Mouse (Mus musculus): ENCODE results near the gene Etfbkmt. TPM values are rescaled to one million over a fixed set of nuclear protein-coding genes. Genes with fewer than 3 reads are reported as not detected.
"Not testable (repeated sequence)": the region's sequence is repeated elsewhere in the genome, so short reads cannot be mapped to it uniquely, and the experiment has no call there.

The Etfbkmt gene
- polyA plus RNA-seq, 1 experiment from 2014 or later, result 13.6 TPM

GRCm38 (mm10) chr6:149103451-149103850 is 36.2 kb upstream of the Etfbkmt start:
- ATAC-seq (ENCODE audit: extremely low read depth, insufficient number of reproducible peaks, low FRiP score, low TSS enrichment), result no peak
- H3K4me2 ChIP-seq, result no peak overlapping the region

DNA sequence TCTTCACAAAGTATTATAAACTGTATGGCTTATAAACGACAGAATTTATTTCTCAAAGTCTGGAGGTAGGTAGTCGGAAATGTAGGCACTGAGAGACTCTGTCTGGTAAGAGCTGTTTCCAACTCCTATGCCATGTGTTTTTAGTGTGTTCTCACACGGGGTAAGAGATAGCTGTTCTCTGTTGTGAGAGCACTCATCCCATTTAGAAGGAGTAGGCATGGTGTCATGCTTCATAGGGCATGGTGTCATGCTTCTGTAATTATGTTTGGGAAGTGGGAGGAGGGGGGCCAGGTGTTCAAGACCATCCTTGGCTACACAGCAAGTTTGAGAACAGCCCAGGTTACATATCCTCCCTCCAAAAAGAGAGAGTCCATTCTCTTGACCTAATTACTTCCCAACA is 32.0 kb upstream of the Etfbkmt start:
- Histone ChIP-seq H3K4me2 (no peak overlapping the region), H3K4me1 (no peaks in the 10 kb centered on the region), H3K36me3 (no peaks in the 10 kb centered on the region), H3K27me3 (replicated peaks) (no peaks in the 10 kb centered on the region), H3K9ac (no peak overlapping the region), H3K4me3 (no peak overlapping the region), H3K9me3 (no peaks in the 10 kb centered on the region), H3K27ac (replicated peaks) (no peak overlapping the region)
- 62% methylated on average over 3 of the region's 3 CpGs for WGBS
- ATAC-seq (ENCODE audit: extremely low read depth, insufficient number of reproducible peaks, low FRiP score, low TSS enrichment), result no peak

More at GRCm38 (mm10) chr6:149103451-149103850, 36.2 kb upstream of the Etfbkmt start:
- 71% methylated on average over 1 of the region's 1 CpGs for WGBS
- H3K4me3 ChIP-seq, result no peak overlapping the region
- H3K27ac ChIP-seq (replicated peaks), result no peak overlapping the region
- no peaks in the 10 kb centered on the region for H3K36me3 ChIP-seq
- H3K27me3 ChIP-seq (replicated peaks), result no peaks in the 10 kb centered on the region; the same call in 1 of the 2 replicates
- H3K9ac ChIP-seq, result no peak overlapping the region
- no peaks in the 10 kb centered on the region for H3K9me3 ChIP-seq
- H3K4me1 ChIP-seq, result peaks cover 8% of the 10 kb centered on the region

GRCm38 (mm10) chr6:149108909-149109308 is 30.7 kb upstream of the Etfbkmt start:
- Histone ChIP-seq H3K4me1 (no peaks in the 10 kb centered on the region), H3K4me3 (no peak overlapping the region), H3K4me2 (no peak overlapping the region), H3K9ac (no peak overlapping the region), H3K9me3 (no peaks in the 10 kb centered on the region), H3K27ac (replicated peaks) (no peak overlapping the region), H3K27me3 (replicated peaks) (no peaks in the 10 kb centered on the region), H3K36me3 (no peaks in the 10 kb centered on the region)
- no peak for ATAC-seq (ENCODE audit: extremely low read depth, insufficient number of reproducible peaks, low FRiP score, low TSS enrichment)
- WGBS, result 54% methylated on average over 2 of the region's 2 CpGs

DNA sequence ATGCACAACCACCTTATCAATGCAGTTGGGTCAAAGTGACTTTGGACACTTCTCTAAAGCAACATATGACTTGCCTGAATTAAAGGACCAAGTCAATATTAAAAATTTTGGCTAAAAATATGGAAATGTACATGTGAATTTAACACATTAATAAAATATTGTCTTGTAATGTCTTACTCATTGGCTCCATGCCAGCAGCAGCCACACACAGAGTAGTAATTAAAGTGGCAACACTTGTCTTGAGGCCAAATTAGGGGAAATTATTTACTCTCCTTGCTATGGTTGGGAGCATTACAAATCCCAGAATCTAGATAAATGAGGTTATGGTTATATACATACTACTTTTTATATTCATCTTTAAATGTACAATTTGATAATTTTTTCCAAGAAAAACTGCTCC is 22.7 kb upstream of the Etfbkmt start:
- H3K4me1 ChIP-seq, result peaks cover 7% of the 10 kb centered on the region
- H3K4me2 ChIP-seq, result no peak overlapping the region
- no peak overlapping the region for H3K4me3 ChIP-seq
- H3K9me3 ChIP-seq, result no peaks in the 10 kb centered on the region
- no peak overlapping the region for H3K9ac ChIP-seq
- H3K27ac ChIP-seq (replicated peaks), result no peak overlapping the region
- H3K36me3 ChIP-seq, result no peaks in the 10 kb centered on the region
- no peak for ATAC-seq (ENCODE audit: extremely low read depth, insufficient number of reproducible peaks, low FRiP score, low TSS enrichment)
- no peaks in the 10 kb centered on the region for H3K27me3 ChIP-seq (replicated peaks)

DNA sequence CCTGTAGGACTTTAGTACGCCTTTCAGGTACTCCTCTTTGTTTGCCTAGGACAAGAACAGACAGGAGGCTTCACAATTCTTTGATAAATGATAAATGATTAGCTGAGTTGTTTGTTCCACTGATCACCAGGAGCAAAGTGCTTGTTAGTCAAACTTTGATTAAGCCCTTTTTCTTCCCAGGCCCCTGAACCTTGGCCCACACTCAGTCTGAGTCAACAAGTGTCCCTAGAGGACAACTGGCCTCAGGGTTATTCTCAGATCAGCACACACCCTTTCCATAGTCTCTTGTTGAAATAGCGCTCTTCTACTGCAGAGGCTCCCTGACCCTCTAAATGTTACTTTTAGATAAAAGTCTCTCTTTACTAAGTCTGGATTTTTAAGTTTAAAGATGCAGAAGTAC is 20.7 kb upstream of the Etfbkmt start:
- WGBS, result 46% methylated on average over 2 of the region's 2 CpGs
- no peak overlapping the region for H3K4me3 ChIP-seq
- no peaks in the 10 kb centered on the region for H3K9me3 ChIP-seq
- no peak for ATAC-seq (ENCODE audit: extremely low read depth, insufficient number of reproducible peaks, low FRiP score, low TSS enrichment)
- H3K4me1 ChIP-seq, result peaks cover 7% of the 10 kb centered on the region
- H3K27me3 ChIP-seq (replicated peaks), result no peaks in the 10 kb centered on the region
- H3K9ac ChIP-seq, result no peak overlapping the region
- H3K27ac ChIP-seq (replicated peaks), result no peak overlapping the region
- no peak overlapping the region for H3K4me2 ChIP-seq
- no peaks in the 10 kb centered on the region for H3K36me3 ChIP-seq

- no peak overlapping the region for H3K4me2 ChIP-seq
- no peak overlapping the region for H3K4me3 ChIP-seq
- peaks cover 7% of the 10 kb centered on the region for H3K4me1 ChIP-seq
- H3K9ac ChIP-seq, result no peak overlapping the region
- ATAC-seq (ENCODE audit: extremely low read depth, insufficient number of reproducible peaks, low FRiP score, low TSS enrichment), result no peak
- no peaks in the 10 kb centered on the region for H3K9me3 ChIP-seq
- no peaks in the 10 kb centered on the region for H3K36me3 ChIP-seq
- no peak overlapping the region for H3K27ac ChIP-seq (replicated peaks)
- H3K27me3 ChIP-seq (replicated peaks), result no peaks in the 10 kb centered on the region
- WGBS, result 44% methylated on average over 2 of the region's 2 CpGs
These were observed 19.8 kb upstream of the Etfbkmt start for GRCm38 (mm10) chr6:149119853-149120252.

DNA sequence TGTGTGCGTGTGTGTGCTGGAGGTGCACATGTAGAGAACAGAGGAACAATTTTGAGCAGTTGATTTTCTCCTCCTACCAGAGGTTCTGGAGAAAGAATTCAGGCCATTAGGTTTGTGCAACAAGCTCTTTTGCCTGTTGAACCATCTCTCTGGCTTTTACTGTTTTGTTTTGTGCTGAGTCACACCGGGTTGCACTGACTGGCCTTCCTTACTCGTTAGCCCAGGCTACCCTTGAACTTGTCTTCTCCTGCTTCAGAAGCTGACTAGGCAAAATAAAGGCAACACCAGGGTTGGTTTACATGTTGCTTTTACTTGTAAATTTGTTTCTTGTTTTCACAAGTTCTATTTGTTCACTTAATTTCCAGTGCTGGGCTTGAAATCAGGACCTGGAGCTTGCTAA is 16.6 kb upstream of the Etfbkmt start:
- WGBS, result 84% methylated on average over 3 of the region's 3 CpGs

DNA sequence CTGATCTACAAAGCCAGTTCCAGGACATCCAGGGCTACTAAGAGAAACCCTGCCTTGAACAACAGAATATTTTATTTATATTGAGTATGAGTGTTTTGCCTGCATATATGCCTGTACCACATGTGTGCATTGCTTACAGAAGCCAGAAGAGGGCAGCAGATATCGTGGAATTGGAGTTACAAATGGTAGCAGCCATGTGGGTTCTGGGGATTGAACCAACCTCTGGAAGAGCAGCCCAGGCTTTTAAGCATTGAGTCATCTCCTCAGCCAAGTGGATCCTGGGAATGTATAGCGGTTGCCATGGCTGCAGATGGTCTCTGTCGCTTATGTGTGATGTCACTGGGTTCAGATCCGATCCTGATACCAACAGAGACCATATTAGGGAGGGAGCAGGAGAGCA is 13.0 kb upstream of the Etfbkmt start:
- no peak overlapping the region for H3K9ac ChIP-seq
- no peaks in the 10 kb centered on the region for H3K36me3 ChIP-seq
- no peak overlapping the region for H3K4me2 ChIP-seq
- H3K9me3 ChIP-seq, result no peaks in the 10 kb centered on the region
- no peaks in the 10 kb centered on the region for H3K27me3 ChIP-seq (replicated peaks)
- H3K27ac ChIP-seq (replicated peaks), result no peak overlapping the region
- H3K4me3 ChIP-seq, result no peak overlapping the region
- no peak for ATAC-seq (ENCODE audit: extremely low read depth, insufficient number of reproducible peaks, low FRiP score, low TSS enrichment)
- WGBS, result 61% methylated on average over 4 of the region's 4 CpGs
- no peaks in the 10 kb centered on the region for H3K4me1 ChIP-seq

More for the DNA sequence above, 16.6 kb upstream of the Etfbkmt start:
- no peak overlapping the region for H3K4me3 ChIP-seq
- no peaks in the 10 kb centered on the region for H3K9me3 ChIP-seq
- H3K9ac ChIP-seq, result no peak overlapping the region
- no peaks in the 10 kb centered on the region for H3K36me3 ChIP-seq
- H3K27me3 ChIP-seq (replicated peaks), result no peaks in the 10 kb centered on the region
- H3K4me1 ChIP-seq, result peaks cover 7% of the 10 kb centered on the region
- no peak for ATAC-seq (ENCODE audit: extremely low read depth, insufficient number of reproducible peaks, low FRiP score, low TSS enrichment)
- no peak overlapping the region for H3K27ac ChIP-seq (replicated peaks)
- H3K4me2 ChIP-seq, result no peak overlapping the region

DNA sequence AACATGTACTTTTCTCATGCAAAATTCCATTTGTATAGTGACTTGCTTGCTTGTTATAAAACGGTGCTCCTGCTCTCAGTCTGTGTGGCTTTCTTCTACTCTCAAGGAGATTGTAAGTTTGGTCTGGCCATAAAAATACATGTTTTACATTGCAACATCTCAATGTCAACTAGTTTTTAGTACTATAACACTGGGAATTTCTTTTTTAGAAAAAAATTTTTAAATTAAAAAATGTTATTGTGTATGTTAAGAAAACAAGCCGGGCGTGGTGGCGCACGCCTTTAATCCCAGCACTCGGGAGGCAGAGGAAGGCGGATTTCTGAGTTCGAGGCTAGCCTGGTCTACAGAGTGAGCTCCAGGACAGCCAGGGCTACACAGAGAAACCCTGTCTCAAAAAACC is 9.8 kb upstream of the Etfbkmt start, which contains the start of gene Gm10203:
Gene Gm10203 (plus strand): TSS at position 301 of the 400 bp plus-strand sequence.
- 81% methylated on average over 8 of the region's 8 CpGs for WGBS
- not testable (repeated sequence) for H3K9ac ChIP-seq; H3K4me2 ChIP-seq; ATAC-seq (ENCODE audit: extremely low read depth, insufficient number of reproducible peaks, low FRiP score, low TSS enrichment); H3K27ac ChIP-seq (replicated peaks); H3K36me3 ChIP-seq; H3K4me3 ChIP-seq; H3K9me3 ChIP-seq; H3K27me3 ChIP-seq (replicated peaks)
- H3K4me1 ChIP-seq, result peaks cover 15% of the 10 kb centered on the region

- H3K4me2 ChIP-seq, result no peak overlapping the region
- H3K9me3 ChIP-seq, result no peaks in the 10 kb centered on the region
- no peak overlapping the region for H3K4me3 ChIP-seq
- no peak overlapping the region for H3K9ac ChIP-seq
- 32% methylated on average over 3 of the region's 3 CpGs for WGBS
- no peaks in the 10 kb centered on the region for H3K36me3 ChIP-seq
- H3K27ac ChIP-seq (replicated peaks), result no peak overlapping the region
- ATAC-seq (ENCODE audit: extremely low read depth, insufficient number of reproducible peaks, low FRiP score, low TSS enrichment), result no peak
- peaks cover 25% of the 10 kb centered on the region for H3K4me1 ChIP-seq
- no peaks in the 10 kb centered on the region for H3K27me3 ChIP-seq (replicated peaks)
These were observed 8.5 kb upstream of the Etfbkmt start for GRCm38 (mm10) chr6:149131111-149131510.

DNA sequence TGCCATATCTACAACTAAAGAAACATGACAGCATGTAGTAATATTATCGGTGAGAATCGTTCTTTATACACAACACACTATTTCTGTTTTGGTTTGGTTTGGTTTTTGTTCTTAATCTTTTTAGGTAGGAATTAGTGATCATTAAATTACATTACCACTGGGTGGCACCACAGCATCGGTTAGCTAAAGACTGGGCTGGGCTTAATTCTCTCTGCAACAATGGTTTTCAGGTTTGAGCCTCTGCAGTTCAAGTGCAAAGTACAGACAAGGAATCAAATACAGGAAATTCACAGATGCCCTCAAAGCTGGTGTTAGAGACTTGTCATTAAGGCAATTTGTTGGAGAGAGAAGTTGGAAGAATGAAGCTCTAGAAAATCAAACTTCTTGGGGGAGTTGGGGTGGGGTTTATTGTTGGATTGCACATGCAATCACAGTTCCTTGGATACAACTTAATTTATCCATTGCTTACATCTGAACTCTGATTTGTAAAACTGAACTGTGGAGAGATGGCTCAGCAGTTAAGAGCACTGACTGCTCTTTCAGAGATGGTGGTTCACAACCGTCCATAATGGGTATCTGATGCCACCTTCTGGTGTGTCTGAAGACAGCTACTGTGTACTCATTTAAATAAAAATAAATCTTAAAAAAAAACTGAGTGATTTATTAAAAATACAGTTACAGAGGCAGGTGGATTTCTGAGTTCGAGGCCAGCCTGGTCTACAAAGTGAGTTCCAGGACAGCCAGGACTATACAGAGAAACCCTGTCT is 7.2 kb upstream of the Etfbkmt start:
- WGBS, result 34% methylated on average over 5 of the region's 5 CpGs
- Histone ChIP-seq H3K27me3 (replicated peaks) (no peaks in the 10 kb centered on the region), H3K4me2 (no peak overlapping the region), H3K9ac (no peak overlapping the region), H3K27ac (replicated peaks) (no peak overlapping the region), H3K9me3 (no peaks in the 10 kb centered on the region), H3K4me3 (no peak overlapping the region), H3K36me3 (no peaks in the 10 kb centered on the region), H3K4me1 (peaks cover 25% of the 10 kb centered on the region)
- ATAC-seq (ENCODE audit: extremely low read depth, insufficient number of reproducible peaks, low FRiP score, low TSS enrichment), result no peak

Data from heart, embryonic 13.5 days (tissue).